Mouse (Mus musculus) testis, adult 2 months (tissue): ENCODE results near the gene 2810408A11Rik.

ENCODE experiments used
- CTCF ChIP-seq: fragments of 200-500 bp; IDR thresholded peaks from 2 replicates; pipeline ENCODE4 v1.5.1; 2012; ENCODE audit warnings: low read depth, mild to moderate bottlenecking, inconsistent platforms, low read length, moderate library complexity; ENCODE audit not compliant: control insufficient read depth, insufficient read depth, insufficient replicate concordance
- POLR2A ChIP-seq: fragments of 200-500 bp; IDR thresholded peaks from 2 replicates; pipeline ENCODE4 v1.6.1; 2012; ENCODE audit warnings: low read depth, mild to moderate bottlenecking, inconsistent platforms, low read length, moderate library complexity; ENCODE audit not compliant: control insufficient read depth

DNA sequence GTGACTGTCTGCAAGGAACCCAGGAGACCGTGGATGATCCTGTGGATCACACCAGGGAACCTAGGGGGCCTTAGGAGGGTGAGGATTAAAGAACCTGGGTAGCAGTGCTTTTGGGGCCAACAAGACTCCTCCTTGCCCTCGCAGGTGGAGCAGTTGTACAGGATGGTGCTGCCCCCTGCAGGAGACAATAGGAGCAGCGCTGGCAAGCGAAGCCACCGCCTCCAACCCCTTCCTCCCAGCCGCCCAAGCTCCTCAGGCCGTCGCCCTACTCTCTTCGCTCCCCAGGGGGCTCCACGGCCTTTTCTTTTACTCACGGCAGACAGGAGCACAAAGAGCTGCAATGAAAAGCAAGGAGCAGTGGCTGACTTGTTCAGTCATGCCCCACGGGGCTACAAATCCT is 23.9 kb downstream of the 2810408A11Rik start:
- no peak for TF ChIP-seq POLR2A
- TF ChIP-seq CTCF, result peak; percentile 94
